Mouse (Mus musculus) brain, adult 2 months (tissue): ENCODE measurements around the gene Dip2c.

Experiments
- DNase-seq: peaks from one replicate; pipeline ENCODE4 v3.0.0; 2011; ENCODE audit warnings: low read depth, low spot score

Gene Dip2c

GRCm38 (mm10) chr13:9422876-9423275 is 146.5 kb downstream of the Dip2c start:
- peak; percentile 81 for DNase-seq

- DNase-seq, result no peak
Observed at GRCm38 (mm10) chr13:9424434-9424833, 148.1 kb downstream of the Dip2c start.

DNA sequence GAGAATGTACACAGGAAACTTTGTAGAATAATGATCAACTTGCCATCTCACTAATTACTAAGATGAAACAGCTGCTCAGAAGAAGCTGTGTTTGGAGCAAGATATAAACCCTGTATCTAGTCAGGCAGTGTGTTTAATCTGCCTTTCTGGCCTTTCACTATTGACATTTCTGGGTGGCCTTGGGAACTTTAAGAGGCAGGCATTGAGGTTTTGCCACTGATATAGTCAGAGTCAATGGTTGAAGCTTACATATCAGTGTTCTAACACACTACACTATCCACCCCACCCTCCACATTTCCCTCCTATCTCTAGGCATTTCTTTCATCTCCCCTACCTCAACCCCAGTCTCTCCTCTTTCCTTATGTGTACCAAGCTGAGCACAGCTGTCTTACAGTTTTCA is 149.9 kb downstream of the Dip2c start:
- DNase-seq, result no peak

- DNase-seq, result no peak
Observed at GRCm38 (mm10) chr13:9426779-9427178, 150.5 kb downstream of the Dip2c start.

- DNase-seq, result no peak
Observed at GRCm38 (mm10) chr13:9429884-9430283, 153.6 kb downstream of the Dip2c start.

GRCm38 (mm10) chr13:9430724-9431123 is 154.4 kb downstream of the Dip2c start:
- DNase-seq, result peak; percentile 54

- no peak for DNase-seq
Observed at GRCm38 (mm10) chr13:9431441-9431840, 155.1 kb downstream of the Dip2c start.

DNA sequence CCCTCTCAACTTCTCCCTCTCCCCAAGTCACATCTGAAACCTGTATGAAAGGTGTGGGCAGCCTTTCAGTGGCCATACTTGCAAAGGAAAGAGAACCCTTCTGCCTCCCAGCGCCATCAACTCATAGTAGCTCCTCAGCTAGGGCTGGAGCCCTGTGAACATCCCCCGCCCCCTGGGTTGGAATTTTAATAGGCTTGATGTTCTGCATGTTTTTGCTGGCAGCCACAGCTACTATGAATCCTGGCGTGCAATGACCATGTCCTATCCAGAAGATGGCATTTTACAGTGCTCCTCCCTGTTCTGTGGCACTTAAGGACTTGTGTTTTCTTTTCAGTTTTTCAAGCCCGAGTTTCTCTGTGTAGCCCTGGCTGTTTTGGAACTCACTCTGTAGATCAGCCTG is 166.7 kb downstream of the Dip2c start:
- no peak for DNase-seq

GRCm38 (mm10) chr13:9445533-9446294 is 169.4 kb downstream of the Dip2c start:
- DNase-seq, result no peak

GRCm38 (mm10) chr13:9446448-9447115 is 170.3 kb downstream of the Dip2c start:
- DNase-seq, result peak; percentile 54

DNA sequence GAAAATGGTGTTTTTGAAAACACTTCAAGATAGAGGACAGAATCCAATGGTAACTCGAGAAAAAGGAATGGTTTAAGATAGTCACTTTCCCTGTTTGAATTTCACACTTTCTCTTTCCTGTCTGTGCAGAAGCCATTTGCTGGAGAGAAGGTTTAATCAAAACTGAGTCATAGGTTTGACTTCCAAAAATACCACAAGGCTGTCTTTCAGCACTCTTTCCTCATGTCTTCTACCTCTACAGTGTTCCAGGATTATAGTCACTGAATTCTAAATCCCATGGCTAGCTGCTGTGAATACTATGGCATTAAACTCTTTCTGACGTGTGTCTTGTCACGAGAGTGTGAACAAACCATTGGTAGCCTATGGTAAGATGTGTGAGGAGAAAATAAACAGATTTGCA is 173.9 kb downstream of the Dip2c start:
- DNase-seq, result peak; percentile 78

DNA sequence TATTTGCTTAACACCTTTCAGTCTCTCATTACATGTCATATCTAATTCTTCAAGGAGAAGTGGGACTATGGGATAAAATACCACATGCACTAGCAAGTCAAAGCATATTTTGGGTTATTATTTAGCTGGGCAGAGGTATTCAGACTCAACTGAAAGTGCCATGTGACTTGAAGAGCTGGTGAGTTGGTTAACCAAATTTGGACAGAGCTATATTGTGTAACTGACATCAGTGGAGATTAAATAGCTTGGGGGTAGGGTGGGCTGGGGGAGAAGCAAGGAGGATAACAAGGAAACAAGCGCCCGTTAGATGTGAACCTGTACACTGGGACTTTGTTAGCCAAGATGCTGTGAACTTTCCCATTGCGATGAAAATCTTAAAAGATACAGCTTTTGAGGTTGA is 175.6 kb downstream of the Dip2c start:
- DNase-seq, result no peak

GRCm38 (mm10) chr13:9454426-9455177 is 178.3 kb downstream of the Dip2c start:
- peak; percentile 19 for DNase-seq

DNA sequence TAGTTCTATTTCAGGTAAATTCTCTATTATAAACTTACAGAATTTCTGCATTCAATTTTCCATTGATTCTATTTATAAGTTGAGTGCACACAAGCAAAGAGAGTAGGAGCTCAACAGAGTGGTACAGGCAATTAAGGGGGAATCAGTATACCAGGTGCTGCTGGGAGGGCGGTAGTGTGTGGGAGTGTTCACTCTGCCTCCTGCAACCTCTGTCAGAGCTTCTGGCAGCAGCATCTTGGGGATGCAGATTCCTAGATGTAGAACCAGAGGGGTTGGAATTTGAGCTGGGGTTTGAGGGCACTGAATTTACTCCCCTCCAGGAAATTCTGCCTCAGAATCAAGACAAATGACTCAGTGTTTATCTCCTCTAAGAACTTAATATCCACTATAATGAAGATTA is 179.7 kb downstream of the Dip2c start:
- DNase-seq, result peak; percentile 71

DNA sequence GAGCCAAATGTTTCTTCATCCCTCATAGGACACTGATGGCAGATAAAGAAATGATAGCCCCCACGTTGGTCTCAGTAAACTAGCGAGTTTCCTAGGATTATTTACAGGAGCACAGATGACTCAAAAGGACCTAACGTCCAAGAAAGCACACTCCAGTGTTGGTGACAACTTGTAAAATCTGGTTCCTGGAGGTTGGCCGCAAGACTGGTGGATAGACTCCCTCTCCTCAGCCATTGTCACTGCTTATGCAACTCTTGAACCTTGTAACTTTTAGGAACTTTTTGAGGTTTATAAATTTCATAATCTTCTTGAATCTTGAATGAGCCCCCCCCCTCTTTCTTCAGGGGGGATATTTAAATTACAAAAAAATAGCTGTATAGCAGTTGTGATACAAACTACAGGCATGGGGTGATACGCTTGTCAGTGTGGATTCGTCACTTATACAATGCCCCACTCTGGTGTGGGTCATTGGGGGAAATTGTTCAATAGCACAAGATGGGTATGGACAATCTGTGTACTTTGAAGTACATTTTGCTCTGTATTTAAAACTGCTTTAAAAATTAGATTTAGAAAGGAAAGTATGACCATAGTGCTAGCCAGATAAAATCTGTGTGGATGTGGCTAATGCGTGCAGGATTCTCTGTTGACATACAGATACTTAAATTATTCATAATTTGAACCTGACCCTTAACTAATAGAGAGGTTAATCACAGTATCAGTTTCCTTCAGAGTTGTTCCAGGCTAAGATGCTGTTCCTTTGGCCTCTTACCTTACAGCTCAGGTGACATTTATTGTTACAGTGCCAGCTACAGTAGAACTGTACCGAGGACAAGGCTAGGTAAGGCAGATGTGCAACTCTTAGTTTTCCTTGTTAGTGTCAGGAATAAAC is 181.3 kb downstream of the Dip2c start:
- no peak for DNase-seq

GRCm38 (mm10) chr13:9464457-9464856 is 188.1 kb downstream of the Dip2c start:
- DNase-seq, result peak; percentile 68

DNA sequence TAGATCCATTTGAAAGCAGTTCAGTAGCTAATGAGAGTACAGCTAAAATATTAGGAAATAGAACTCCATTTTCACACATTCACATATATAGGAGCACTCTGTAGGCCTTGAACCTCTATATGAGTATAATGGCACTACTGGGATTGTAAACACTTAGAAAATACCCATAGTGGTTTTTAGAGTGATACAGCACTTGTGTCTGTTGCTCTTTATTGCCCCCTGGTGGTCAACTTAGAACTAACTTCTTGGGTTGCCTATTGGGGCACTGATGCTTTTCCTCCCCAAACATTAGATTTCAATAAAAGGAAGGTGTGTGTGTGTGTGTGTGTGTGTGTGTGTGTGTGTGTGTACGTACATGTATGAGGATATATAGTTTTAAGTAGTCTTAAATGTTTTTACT is 190.9 kb downstream of the Dip2c start:
- DNase-seq, result peak; percentile 80

GRCm38 (mm10) chr13:9473383-9473782 is 197.1 kb downstream of the Dip2c start:
- peak; percentile 30 for DNase-seq

DNA sequence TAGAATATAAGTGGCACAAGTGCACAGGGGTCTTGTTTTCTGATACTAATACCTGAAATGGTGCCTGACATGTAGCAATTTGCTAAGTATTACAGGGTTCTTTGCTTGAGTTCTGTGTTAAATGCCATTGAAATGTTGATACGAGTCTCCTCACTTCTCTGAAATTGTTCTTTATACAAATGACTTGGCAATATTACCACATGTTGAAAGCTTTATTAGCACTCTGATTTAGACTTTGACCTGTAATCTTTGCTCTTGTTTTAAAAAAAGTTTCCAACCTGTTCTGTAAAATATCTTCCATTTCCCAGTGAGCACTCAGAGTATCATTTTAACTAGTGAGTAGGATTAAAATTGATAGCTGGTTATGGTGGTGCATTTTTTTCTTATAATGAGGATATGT is 205.4 kb downstream of the Dip2c start:
- DNase-seq, result no peak

DNA sequence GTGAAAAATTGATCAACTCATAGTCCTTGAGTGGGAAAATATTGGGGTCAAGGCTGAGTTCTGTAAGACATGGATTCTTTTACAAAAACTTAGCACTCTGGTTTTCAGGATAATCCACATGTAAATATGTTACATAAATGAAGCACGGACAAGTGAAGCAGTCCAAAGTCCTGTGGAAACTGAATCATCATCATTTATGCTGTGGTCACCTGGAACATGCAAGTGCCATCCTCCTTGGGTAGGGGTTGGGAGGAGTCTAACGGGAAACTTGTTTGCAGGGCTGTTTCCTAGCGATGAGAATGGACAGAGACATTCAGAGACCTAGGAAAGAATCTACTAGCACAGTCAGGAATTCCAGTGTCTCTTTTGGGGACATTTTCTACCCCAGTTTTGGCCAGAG is 213.4 kb downstream of the Dip2c start:
- DNase-seq, result no peak

DNA sequence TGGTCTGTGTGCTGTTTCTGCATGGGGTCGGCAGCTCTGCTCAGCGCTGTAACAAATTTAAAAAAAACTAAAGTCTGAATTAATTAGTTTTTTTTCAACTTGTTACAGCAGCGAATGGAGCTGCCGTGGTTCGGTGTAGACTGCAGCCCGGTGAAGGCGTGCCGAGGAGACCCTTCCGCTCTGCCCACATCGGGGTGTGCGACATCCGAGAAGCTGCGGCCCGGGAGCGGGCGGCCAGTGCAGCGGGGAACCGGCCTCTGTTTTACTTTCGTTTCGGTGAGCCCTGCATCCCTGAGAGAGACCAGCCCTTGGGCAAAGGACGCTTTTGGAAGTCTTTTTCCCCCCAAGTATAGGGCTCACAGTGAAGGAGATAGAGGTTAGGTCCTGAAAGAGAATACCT is 218.4 kb downstream of the Dip2c start:
- no peak for DNase-seq
